Mouse (Mus musculus) ES-Bruce4 (cell line): ENCODE results near the gene Muc13. TPM values are rescaled to one million over a fixed set of nuclear protein-coding genes. Genes with fewer than 3 reads are reported as not detected.

ENCODE experiments used
- H3K27ac ChIP-seq: 2 replicates; pipeline ENCODE4 v1.5.1; 2012; ENCODE audit warnings: low read length, inconsistent platforms; ENCODE audit not compliant: insufficient read depth
- H3K27me3 ChIP-seq: 2 replicates; pipeline ENCODE4 v1.6.1; 2012; ENCODE audit warnings: mild to moderate bottlenecking, low read length, inconsistent platforms; ENCODE audit not compliant: control insufficient read depth, poor library complexity, insufficient read depth, severe bottlenecking
- H3K36me3 ChIP-seq: 2 replicates; pipeline ENCODE4 v1.6.1; 2012; ENCODE audit warnings: inconsistent platforms, mild to moderate bottlenecking, low read length, moderate library complexity; ENCODE audit not compliant: control insufficient read depth, poor library complexity, insufficient read depth, severe bottlenecking
- H3K4me1 ChIP-seq: one replicate; pipeline ENCODE4 v1.8.1; 2011; ENCODE audit warnings: low read length; ENCODE audit not compliant: control insufficient read depth, insufficient read depth
- H3K4me3 ChIP-seq: 2 replicates; pipeline ENCODE4 v1.5.1; 2011; ENCODE audit warnings: low read depth, mild to moderate bottlenecking, low read length
- H3K9ac ChIP-seq: 2 replicates; pipeline ENCODE4 v1.6.1; 2012; ENCODE audit warnings: low read depth, mild to moderate bottlenecking, inconsistent platforms; ENCODE audit not compliant: poor library complexity, severe bottlenecking
- H3K9me3 ChIP-seq: replicated peaks from 2 replicates; pipeline ENCODE4 v1.6.1; 2012; ENCODE audit warnings: mild to moderate bottlenecking, low read length, inconsistent platforms; ENCODE audit not compliant: control insufficient read depth, poor library complexity, insufficient read depth, severe bottlenecking
- CTCF ChIP-seq: IDR thresholded peaks from one replicate; pipeline ENCODE4 v1.8.1; 2011; ENCODE audit warnings: low read depth, low read length
- EP300 ChIP-seq: IDR thresholded peaks from 2 replicates; pipeline ENCODE4 v1.6.1; 2011; ENCODE audit warnings: low read depth, low read length; ENCODE audit not compliant: insufficient read depth
- POLR2A ChIP-seq: IDR thresholded peaks from one replicate; pipeline ENCODE4 v1.8.1; 2011; ENCODE audit warnings: low read length; ENCODE audit not compliant: insufficient read depth
- polyA plus RNA-seq: library from polyadenylated mRNA; stranded (reverse); fragments of >200 nt; gene quantifications from 2 replicates; pipeline ENCODE4 v1.2.4, GENCODE M21; 2011; ENCODE audit warnings: low read depth; ENCODE audit not compliant: missing spikeins, insufficient read depth, insufficient read length

Muc13 gene
- polyA plus RNA-seq, 1 experiment = not detected

DNA sequence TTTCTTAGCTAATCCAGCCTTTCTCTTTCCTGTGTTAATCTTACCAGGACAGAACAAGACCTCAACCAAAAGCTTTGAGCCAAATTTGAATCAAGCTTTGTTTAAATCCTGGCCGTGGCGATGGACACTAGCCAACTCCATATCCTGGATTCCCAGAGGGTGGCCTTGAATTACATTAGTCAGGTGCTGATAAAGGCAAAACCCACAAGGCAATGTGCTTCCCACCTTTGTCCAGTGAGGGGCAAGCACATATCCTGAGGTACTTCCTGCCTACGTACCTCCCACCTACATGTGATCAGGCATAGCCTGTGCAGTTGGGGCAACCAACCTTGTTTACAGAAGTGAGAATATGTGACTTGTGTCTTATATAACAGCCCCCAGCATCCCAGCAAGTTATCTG is 18.9 kb upstream of the Muc13 start:
- H3K4me1 ChIP-seq = no peaks in the 10 kb centered on the region
- TF ChIP-seq EP300 = no peak
- no peak for TF ChIP-seq POLR2A
- no peak for TF ChIP-seq CTCF
- no peak overlapping the region for H3K9ac ChIP-seq
- H3K36me3 ChIP-seq = no peaks in the 10 kb centered on the region
- no peaks in the 10 kb centered on the region for H3K9me3 ChIP-seq
- no peaks in the 10 kb centered on the region for H3K27me3 ChIP-seq
- no peak overlapping the region for H3K4me3 ChIP-seq
- no peak overlapping the region for H3K27ac ChIP-seq

GRCm38 (mm10) chr16:33775733-33776335 is 18.0 kb upstream of the Muc13 start:
- no peak overlapping the region for H3K4me3 ChIP-seq
- no peak overlapping the region for H3K27ac ChIP-seq
- no peak for TF ChIP-seq EP300
- TF ChIP-seq POLR2A = no peak
- no peak for TF ChIP-seq CTCF
- no peaks in the 10 kb centered on the region for H3K4me1 ChIP-seq
- H3K9ac ChIP-seq = no peak overlapping the region
- H3K9me3 ChIP-seq = no peaks in the 10 kb centered on the region
- no peaks in the 10 kb centered on the region for H3K36me3 ChIP-seq
- no peaks in the 10 kb centered on the region for H3K27me3 ChIP-seq

GRCm38 (mm10) chr16:33776766-33777529 is 16.9 kb upstream of the Muc13 start:
- no peaks in the 10 kb centered on the region for H3K27me3 ChIP-seq
- H3K36me3 ChIP-seq = no peaks in the 10 kb centered on the region
- no peaks in the 10 kb centered on the region for H3K4me1 ChIP-seq
- H3K9me3 ChIP-seq = no peaks in the 10 kb centered on the region
- TF ChIP-seq CTCF (no peak), POLR2A (no peak), EP300 (no peak)
- no peak overlapping the region for H3K9ac ChIP-seq
- no peak overlapping the region for H3K4me3 ChIP-seq
- no peak overlapping the region for H3K27ac ChIP-seq

DNA sequence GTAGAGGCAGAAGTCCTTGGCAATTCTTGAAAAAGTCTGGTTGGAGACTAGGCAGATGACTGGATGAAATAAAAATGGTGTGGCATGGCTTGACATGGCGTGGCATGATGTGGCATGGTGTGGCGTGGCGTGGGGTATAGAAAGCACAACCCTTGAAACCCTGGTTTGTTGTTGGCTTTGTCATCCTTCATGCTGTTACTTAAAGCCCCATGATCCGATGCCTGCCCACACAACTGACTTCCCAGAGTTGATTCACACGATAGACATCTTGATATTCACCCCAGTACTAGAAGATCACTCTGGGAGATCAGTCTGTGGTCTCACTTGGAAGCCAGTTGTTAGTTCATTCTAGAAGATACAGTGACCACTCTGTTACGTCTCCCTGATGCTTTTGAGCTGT is 16.2 kb upstream of the Muc13 start:
- TF ChIP-seq CTCF (no peak), POLR2A (no peak), EP300 (no peak)
- H3K4me1 ChIP-seq = no peaks in the 10 kb centered on the region
- H3K9ac ChIP-seq = no peak overlapping the region

DNA sequence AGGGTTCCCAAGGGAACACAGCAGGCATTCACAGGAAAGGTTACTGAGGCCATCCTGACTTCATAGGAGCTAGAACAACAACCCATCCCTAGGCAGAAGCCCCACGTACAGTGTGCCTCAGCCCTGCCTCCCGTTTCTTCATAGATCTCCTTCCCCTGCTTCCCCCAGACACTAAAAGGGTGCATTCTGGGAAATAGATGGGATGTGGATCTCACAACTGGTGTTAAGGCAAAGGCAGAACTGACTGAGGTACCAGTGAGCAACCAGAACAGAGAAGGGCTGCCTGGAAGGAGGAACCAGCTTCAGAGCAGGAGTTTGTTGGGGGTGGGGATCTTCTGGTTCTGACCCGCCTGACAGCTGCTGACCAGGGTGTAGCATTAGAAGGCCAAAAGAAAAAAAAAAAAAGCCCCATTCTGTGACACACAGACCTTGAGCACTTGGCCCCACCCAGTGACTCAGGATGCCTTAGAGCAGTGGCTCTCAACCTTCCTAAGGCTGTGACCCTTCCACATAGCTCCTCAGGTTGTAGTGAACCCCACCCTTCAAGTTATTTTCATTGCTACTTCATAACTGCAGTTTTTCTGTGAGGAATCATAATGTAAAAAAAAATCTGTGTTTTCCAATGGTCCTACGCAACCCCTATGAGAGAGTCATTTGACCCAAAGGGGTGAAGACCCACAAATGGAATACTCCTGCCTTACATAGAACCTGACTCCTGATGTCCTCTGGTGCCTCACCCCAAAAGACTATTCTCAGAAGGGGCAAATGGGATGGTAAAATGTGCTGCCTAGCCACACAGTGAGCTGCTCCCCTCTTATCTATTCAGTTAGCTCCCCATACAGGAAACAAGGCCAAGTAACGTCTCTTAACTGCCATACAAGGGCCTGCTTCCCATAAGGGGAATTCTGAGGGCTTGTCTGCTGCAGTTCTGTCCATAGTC is 11.8 kb upstream of the Muc13 start:
- no peak overlapping the region for H3K9ac ChIP-seq
- no peak overlapping the region for H3K4me3 ChIP-seq
- TF ChIP-seq CTCF (no peak), EP300 (no peak), POLR2A (no peak)
- no peaks in the 10 kb centered on the region for H3K9me3 ChIP-seq
- no peak overlapping the region for H3K27ac ChIP-seq
- no peaks in the 10 kb centered on the region for H3K4me1 ChIP-seq
- no peaks in the 10 kb centered on the region for H3K27me3 ChIP-seq
- no peaks in the 10 kb centered on the region for H3K36me3 ChIP-seq

More for the DNA sequence above, 16.2 kb upstream of the Muc13 start:
- H3K4me3 ChIP-seq = no peak overlapping the region
- H3K9me3 ChIP-seq = no peaks in the 10 kb centered on the region
- no peak overlapping the region for H3K27ac ChIP-seq
- H3K27me3 ChIP-seq = no peaks in the 10 kb centered on the region
- H3K36me3 ChIP-seq = no peaks in the 10 kb centered on the region

GRCm38 (mm10) chr16:33782729-33783091 is 11.1 kb upstream of the Muc13 start:
- H3K9me3 ChIP-seq = no peaks in the 10 kb centered on the region
- no peak overlapping the region for H3K4me3 ChIP-seq
- H3K9ac ChIP-seq = no peak overlapping the region
- no peaks in the 10 kb centered on the region for H3K27me3 ChIP-seq
- H3K36me3 ChIP-seq = no peaks in the 10 kb centered on the region
- H3K27ac ChIP-seq = no peak overlapping the region
- no peaks in the 10 kb centered on the region for H3K4me1 ChIP-seq
- TF ChIP-seq POLR2A (no peak), EP300 (no peak), CTCF (no peak)
